Mouse (Mus musculus) urinary bladder, postnatal 10 days (tissue): ENCODE data around the gene Gm8220.
"Not testable (repeated sequence)": the region's sequence is repeated elsewhere in the genome, so short reads cannot be mapped to it uniquely, and the experiment has no call there.

Experiments
- DNase-seq: peaks from one replicate; pipeline ENCODE4 v3.0.0; 2022; ENCODE audit warnings: low spot score

Gm8220 gene

DNA sequence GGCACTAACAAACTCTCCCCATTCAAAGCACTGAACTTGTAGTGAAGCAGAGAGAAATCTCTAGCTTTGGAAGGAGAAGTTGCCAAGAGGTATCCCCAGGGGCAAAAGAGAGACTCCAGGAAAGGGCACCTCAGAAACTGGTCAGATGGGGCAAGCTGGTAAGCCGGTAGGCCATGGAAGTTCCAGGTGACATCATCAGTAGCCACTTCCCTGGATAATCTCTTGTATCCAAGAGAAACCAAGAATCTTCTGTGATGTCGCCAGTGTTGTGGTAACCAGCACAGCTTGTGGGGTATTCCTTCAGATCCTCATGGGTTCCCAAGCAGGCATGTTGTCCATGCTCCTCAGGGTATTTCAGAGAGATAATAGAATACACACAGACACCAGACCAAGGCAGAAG, at the start of gene Gm8220:
Gene Gm8220 (plus strand): TSS at position 301 of the 400 bp plus-strand sequence.
- DNase-seq, result not testable (repeated sequence)

DNA sequence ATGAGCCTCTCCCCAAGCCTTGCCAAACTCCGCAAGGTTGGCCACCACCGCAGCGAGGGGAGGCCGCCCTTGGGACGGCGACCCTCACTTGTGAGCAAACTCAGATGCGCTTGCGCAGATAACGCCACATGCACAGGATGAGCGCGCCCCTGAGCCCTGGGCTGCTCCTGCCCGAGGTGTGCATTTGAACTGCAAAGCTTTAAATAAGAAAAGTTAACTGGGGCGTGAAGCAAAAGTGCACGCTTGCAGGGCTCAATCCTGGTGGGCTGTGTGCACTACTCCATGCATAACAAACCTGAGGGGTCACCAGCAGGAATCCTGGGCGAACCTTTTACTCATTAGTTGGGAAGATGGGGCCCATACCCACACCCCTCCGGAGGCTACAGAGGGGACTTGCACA, 37.3 kb upstream of the Gm8220 start:
- DNase-seq, result no peak

DNA sequence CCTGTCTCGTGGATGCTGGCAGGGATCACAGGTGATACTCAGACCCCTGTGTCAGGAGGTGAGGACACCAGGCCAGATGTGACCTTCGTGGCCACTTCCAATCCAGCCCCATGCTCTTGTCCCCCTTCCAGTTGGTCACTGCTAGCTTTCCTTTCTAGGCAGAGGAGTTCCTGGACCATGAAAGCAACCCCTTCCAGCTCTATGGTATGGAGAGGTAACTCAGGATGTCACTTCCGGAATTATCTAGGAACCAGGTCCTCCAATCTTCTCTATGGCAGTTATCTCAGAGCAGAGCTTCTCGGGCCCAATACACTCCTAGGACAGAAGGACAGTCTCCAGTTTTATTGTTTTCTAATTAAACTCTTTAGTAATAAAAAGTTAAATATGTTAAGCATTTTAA, 26.7 kb downstream of the Gm8220 start:
- not testable (repeated sequence) for DNase-seq

DNA sequence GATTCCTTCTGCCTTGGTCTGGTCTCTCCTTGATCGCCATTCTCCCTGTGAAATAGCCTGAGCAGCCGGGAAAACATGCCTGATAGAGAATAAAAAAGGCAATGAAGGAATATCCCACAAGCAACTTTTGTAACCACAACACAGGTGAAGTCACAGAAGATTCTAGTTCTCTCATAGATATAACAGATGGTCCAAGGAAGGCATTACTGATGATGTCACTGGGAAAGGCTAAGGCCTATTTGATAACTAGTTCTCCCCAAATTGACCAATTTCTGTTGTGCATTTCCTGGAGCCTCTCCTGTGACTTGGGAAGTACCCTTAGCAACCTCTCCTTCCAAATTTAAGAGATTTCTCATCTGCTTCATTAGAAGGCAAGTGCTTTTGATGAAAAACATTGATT, 53.1 kb downstream of the Gm8220 start, which contains the start of gene Gm5930:
Gene Gm5930 (minus strand): TSS at position 101 of the 400 bp plus-strand sequence.
- DNase-seq, result not testable (repeated sequence)
